Mouse (Mus musculus) heart, embryonic 14.5 days (tissue): Measurements from ENCODE around the gene H2-Ob. TPM values are rescaled to one million over a fixed set of nuclear protein-coding genes. Genes with fewer than 3 reads are reported as not detected.
"Not testable (repeated sequence)": the region's sequence is repeated elsewhere in the genome, so short reads cannot be mapped to it uniquely, and the experiment has no call there.

Source experiments
- ATAC-seq: fragments of 200-750 bp; cut with Nextera tagmentation; 2 replicates; pipeline ENCODE4 v1.8.0; 2017; ENCODE audit warnings: low read depth, moderate TSS enrichment; ENCODE audit not compliant: insufficient number of reproducible peaks, insufficient read depth, low FRiP score
- H3K27ac ChIP-seq, 2 experiments: fragments of 200-500 bp in 1 of 2; fragments of 300-500 bp in 1 of 2; sonication (generic) in 1 of 2; replicated peaks in 1 of 2; 2 replicates each; pipeline ENCODE4 v1.5.1; 2012 to 2014; ENCODE audit warnings: low read depth in 2 of 2, low read length in 2 of 2, control low read depth in 1 of 2, mild to moderate bottlenecking in 1 of 2, mixed read lengths in 1 of 2; ENCODE audit not compliant: control insufficient read depth in 1 of 2, insufficient read depth in 1 of 2
- H3K27me3 ChIP-seq: fragments of 300-500 bp; sonication (generic); 2 replicates; pipeline ENCODE4 v1.6.1; 2014; ENCODE audit warnings: mild to moderate bottlenecking, low read length, control low read depth; ENCODE audit not compliant: control insufficient read depth, insufficient read depth
- H3K36me3 ChIP-seq: fragments of 300-500 bp; sonication (generic); 2 replicates; pipeline ENCODE4 v1.6.1; 2014; ENCODE audit warnings: mild to moderate bottlenecking, control low read depth, low read length, mixed read lengths; ENCODE audit not compliant: control insufficient read depth, insufficient read depth
- H3K4me1 ChIP-seq, 2 experiments: fragments of 200-500 bp in 1 of 2; fragments of 300-500 bp in 1 of 2; sonication (generic) in 1 of 2; 2 replicates each; pipeline ENCODE4 v1.6.1; 2012 to 2014; ENCODE audit warnings: low read length in 2 of 2, control low read depth in 1 of 2, mixed read lengths in 1 of 2; ENCODE audit not compliant: control insufficient read depth in 2 of 2, insufficient read depth in 2 of 2
- H3K4me2 ChIP-seq: fragments of 300-500 bp; sonication (generic); 2 replicates; pipeline ENCODE4 v1.6.1; 2014; ENCODE audit warnings: mild to moderate bottlenecking, low read length
- H3K4me3 ChIP-seq, 2 experiments: fragments of 200-500 bp in 1 of 2; fragments of 300-500 bp in 1 of 2; sonication (generic) in 1 of 2; 2 replicates each; pipeline ENCODE4 v1.5.1; 2012 to 2014; ENCODE audit warnings: low read length in 2 of 2, mild to moderate bottlenecking in 2 of 2, control low read depth in 1 of 2, low read depth in 1 of 2, moderate library complexity in 1 of 2; ENCODE audit not compliant: control insufficient read depth in 1 of 2, insufficient read depth in 1 of 2
- H3K9ac ChIP-seq: fragments of 300-500 bp; sonication (generic); 2 replicates; pipeline ENCODE4 v1.6.1; 2014; ENCODE audit warnings: mild to moderate bottlenecking, low read length
- H3K9me3 ChIP-seq: fragments of 300-500 bp; sonication (generic); 2 replicates; pipeline ENCODE4 v1.6.1; 2016; ENCODE audit warnings: low read length, control low read depth; ENCODE audit not compliant: control insufficient read depth
- WGBS: fragments of 180-500 bp; shearing (Covaris S2); extraction: QIAGEN DNeasy Blood & Tissue Kit; methylation state at CpG from one replicate; pipeline ENCODE4 v1.1.7; 2014; 5-methylcytosine and 5-hydroxymethylcytosine counted together
- polyA plus RNA-seq: library from polyadenylated mRNA; unstranded; fragments of >200 nt; fragmentation: Nextera tagmentation; extraction: Ambion mirVana; gene quantifications from 2 replicates; pipeline ENCODE4 v1.2.1, GENCODE M21; 2014

The H2-Ob gene
- polyA plus RNA-seq, 1 experiment from 2014 or later, result not detected

DNA sequence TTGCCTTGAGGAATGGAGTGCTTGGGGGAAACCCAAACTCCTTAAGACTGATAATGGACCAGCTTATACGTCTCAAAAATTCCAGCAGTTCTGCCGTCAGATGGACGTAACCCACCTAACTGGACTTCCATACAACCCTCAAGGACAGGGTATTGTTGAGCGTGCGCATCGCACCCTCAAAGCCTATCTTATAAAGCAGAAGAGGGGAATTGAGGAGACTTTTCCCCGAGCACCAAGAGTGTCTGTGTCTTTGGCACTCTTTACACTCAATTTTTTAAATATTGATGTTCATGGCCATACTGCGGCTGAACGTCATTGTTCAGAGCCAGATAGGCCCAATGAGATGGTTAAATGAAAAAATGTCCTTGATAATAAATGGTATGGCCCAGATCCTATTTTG lies 7.7 kb upstream of the H2-Ob start:
- ATAC-seq, H3K9me3 ChIP-seq, H3K36me3 ChIP-seq, H3K4me2 ChIP-seq, H3K4me1 ChIP-seq, H3K9ac ChIP-seq, H3K27ac ChIP-seq, H3K4me3 ChIP-seq, H3K27me3 ChIP-seq: not testable (repeated sequence)
- WGBS, result 93% methylated on average over 5 of the region's 9 CpGs

DNA sequence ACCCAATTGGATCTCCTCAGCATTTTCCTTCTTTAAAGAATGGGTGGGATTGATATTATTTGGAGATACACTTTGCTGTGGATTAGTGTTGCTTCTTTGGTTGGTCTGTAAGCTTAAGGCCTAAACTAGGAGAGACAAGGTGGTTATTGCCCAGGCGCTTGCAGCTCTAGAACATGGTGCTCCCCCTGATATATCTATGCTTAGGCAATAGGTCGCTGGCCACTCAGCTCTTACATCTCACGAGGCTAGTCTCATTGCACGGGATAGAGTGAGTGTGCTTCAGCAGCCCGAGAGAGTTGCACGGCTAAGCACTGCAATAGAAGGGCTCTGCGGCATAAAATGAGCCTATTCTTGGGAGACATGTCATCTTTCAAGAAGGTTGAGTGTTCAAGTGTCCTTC lies 6.7 kb upstream of the H2-Ob start:
- not testable (repeated sequence) for H3K27me3 ChIP-seq, H3K4me1 ChIP-seq, H3K4me2 ChIP-seq, H3K4me3 ChIP-seq, H3K36me3 ChIP-seq, H3K9me3 ChIP-seq, ATAC-seq, H3K27ac ChIP-seq, H3K9ac ChIP-seq
- WGBS, result 92% methylated on average over 3 of the region's 7 CpGs

DNA sequence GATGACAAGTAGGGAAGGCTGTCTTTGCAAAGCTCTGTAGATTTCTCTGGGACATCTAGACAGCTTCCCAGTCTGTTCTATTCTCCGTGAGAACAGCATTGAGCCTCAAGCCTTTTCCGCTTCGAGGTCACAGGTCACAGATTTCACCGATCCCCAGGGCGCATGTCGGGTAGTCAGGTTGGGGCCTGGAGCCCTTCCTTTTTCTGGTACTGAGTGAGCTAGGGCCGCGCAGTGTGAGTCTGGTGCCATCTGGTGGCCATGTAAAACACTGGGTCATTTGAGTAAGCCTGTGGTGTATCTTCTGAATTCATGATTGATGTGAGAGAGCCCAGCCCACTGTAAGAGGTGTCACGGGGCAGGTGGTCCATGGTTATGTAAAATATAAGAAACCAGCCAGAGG lies 3.8 kb upstream of the H2-Ob start:
- H3K27me3 ChIP-seq, result no peaks in the 10 kb centered on the region
- no peaks in the 10 kb centered on the region for H3K9me3 ChIP-seq
- no peak overlapping the region for H3K9ac ChIP-seq
- ATAC-seq, result no peak
- no peak overlapping the region for H3K27ac ChIP-seq
- no peaks in the 10 kb centered on the region for H3K4me1 ChIP-seq
- H3K4me3 ChIP-seq, result no peak overlapping the region
- 50% methylated on average over 9 of the region's 9 CpGs for WGBS
- H3K36me3 ChIP-seq, result no peaks in the 10 kb centered on the region
- H3K4me2 ChIP-seq, result no peak overlapping the region

DNA sequence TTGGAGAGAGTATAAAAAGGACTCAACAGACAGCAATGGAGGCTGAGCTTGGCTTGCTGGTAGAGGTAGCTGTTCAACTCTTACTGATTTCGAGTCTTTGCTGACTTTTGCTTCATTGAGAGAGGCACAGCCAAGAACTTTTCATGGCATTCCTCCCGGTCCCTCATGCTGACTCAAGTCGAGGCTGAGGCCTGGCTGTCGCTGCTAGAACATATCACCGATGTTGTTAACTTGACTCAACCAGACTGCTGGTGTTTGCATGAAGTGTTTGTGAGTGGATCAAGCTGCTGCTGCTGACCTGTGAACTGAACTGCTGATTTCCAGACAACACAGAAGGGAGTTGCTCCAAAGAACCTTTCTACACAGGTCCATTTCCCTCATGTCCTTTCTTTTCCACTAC lies 2.0 kb upstream of the H2-Ob start:
- H3K27ac ChIP-seq, result no peak overlapping the region
- no peak overlapping the region for H3K9ac ChIP-seq
- WGBS, result 71% methylated on average over 5 of the region's 5 CpGs
- no peaks in the 10 kb centered on the region for H3K27me3 ChIP-seq
- peaks cover 4% of the 10 kb centered on the region for H3K9me3 ChIP-seq
- no peaks in the 10 kb centered on the region for H3K36me3 ChIP-seq
- no peak overlapping the region for H3K4me3 ChIP-seq
- no peaks in the 10 kb centered on the region for H3K4me1 ChIP-seq
- no peak for ATAC-seq
- H3K4me2 ChIP-seq, result no peak overlapping the region

DNA sequence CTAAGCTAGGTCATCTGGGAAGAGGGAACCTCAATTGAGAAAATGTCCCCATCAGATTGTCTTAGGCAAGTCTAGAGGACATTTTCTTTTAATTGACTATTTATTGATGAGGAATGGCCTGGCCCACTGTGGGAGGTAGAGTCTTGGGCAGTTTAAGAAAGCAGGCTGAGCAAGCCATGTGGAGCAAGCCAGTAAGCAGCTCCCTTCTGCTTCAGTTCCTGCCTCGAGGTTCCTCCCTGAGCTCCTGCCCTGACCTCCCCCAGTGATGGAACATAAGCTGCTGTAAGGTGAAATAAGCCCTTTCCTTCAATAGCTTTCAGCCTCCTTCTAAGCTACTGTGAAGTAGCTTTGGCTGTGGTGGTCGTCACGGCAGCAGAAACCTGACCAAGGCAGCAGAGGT lies 962 bp upstream of the H2-Ob start:
- no peak for ATAC-seq
- Histone ChIP-seq H3K4me2 (no peak overlapping the region), H3K9ac (no peak overlapping the region), H3K27ac (no peak overlapping the region), H3K27me3 (no peaks in the 10 kb centered on the region), H3K36me3 (no peaks in the 10 kb centered on the region), H3K4me3 (no peak overlapping the region), H3K9me3 (peaks cover 9% of the 10 kb centered on the region), H3K4me1 (no peaks in the 10 kb centered on the region)
- 70% methylated on average over 3 of the region's 3 CpGs for WGBS

DNA sequence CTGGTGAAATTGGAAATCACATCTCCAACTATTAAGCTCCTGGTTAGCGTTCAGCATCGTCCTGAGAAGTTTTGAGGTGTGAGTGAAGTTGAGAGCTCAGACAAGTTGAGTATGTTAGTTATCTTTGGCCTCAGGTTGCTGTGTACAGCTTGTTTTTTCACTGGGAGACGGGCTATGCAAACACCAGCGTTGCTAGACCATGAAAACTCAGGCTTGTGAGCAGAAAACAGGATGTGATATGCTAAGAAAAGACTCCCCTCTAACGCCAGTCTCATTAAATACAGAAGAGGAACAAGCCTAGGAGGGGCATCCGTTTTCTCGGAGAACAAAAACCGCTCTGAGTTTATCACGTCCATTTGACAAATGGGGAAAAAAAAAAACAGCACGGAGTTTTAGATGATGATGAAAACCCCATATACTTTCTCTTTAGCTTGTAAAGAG lies 918 bp downstream of the H2-Ob start:
- H3K4me2 ChIP-seq, result no peak overlapping the region

DNA sequence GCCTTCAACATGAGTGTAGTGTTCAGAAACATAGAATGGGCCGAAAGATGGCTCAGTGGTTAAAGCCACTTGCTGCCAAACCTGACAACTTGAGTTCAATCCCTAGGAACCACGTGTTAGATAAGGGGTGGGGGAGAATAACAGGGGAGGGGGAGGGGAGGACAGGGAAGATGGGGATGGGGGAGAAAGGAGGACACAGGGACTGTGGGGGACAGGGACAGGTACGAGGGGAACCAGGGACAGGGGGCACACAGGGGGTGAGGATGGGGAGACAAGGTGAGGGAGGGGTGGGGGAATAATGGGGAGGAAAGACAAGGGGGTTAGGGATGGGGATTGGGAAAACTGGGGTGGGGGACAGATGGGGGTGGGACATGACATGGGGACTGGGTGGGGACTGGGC lies 1.7 kb downstream of the H2-Ob start:
- Histone ChIP-seq H3K4me2 (no peak overlapping the region), H3K4me3 (no peak overlapping the region), H3K4me1 (no peaks in the 10 kb centered on the region), H3K9me3 (peaks cover 9% of the 10 kb centered on the region), H3K27me3 (no peaks in the 10 kb centered on the region), H3K36me3 (no peaks in the 10 kb centered on the region), H3K27ac (no peak overlapping the region), H3K9ac (no peak overlapping the region)
- 54% methylated on average over 3 of the region's 3 CpGs for WGBS
- ATAC-seq, result no peak

More for the DNA sequence above, 918 bp downstream of the H2-Ob start:
- 50% methylated on average over 10 of the region's 10 CpGs for WGBS
- Histone ChIP-seq H3K36me3 (no peaks in the 10 kb centered on the region), H3K27ac (no peak overlapping the region), H3K4me1 (no peaks in the 10 kb centered on the region), H3K9ac (no peak overlapping the region), H3K9me3 (peaks cover 9% of the 10 kb centered on the region), H3K4me3 (no peak overlapping the region), H3K27me3 (no peaks in the 10 kb centered on the region)
- ATAC-seq, result no peak

DNA sequence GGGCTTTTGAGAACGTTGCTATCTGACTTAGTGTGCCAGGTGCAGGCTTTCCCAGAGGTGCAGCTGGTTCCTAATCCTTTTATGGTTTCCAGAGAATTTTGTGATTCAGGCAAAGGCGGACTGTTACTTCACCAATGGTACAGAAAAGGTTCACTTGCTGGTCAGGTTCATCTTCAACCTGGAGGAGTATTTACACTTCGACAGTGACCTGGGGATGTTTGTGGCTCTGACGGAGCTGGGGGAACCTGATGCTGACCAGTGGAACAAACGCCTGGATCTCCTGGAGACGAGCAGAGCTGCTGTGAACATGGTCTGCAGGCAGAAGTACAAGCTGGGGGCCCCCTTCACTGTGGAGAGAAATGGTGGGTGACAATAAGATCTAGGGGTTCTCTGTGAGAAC lies 2.2 kb downstream of the H2-Ob start:
- no peak overlapping the region for H3K9ac ChIP-seq
- H3K27ac ChIP-seq, result no peak overlapping the region
- H3K36me3 ChIP-seq, result no peaks in the 10 kb centered on the region
- ATAC-seq, result no peak
- H3K27me3 ChIP-seq, result no peaks in the 10 kb centered on the region
- peaks cover 9% of the 10 kb centered on the region for H3K9me3 ChIP-seq
- H3K4me2 ChIP-seq, result no peak overlapping the region
- no peaks in the 10 kb centered on the region for H3K4me1 ChIP-seq
- no peak overlapping the region for H3K4me3 ChIP-seq
- WGBS, result 70% methylated on average over 6 of the region's 6 CpGs
